Mouse (Mus musculus) lung, postnatal 4 days (tissue): Measurements from ENCODE around the gene Krtap16-1.

ENCODE experiments used
- DNase-seq, 2 experiments: peaks; one replicate each; pipeline ENCODE4 v3.0.0; 2021

The Krtap16-1 gene

GRCm38 (mm10) chr11:99948175-99948574 is 38.2 kb downstream of the Krtap16-1 start, which contains the start of gene Krtap9-5:
Gene Krtap9-5 (plus strand): TSS chr11:99948475.
- no peak for DNase-seq

DNA sequence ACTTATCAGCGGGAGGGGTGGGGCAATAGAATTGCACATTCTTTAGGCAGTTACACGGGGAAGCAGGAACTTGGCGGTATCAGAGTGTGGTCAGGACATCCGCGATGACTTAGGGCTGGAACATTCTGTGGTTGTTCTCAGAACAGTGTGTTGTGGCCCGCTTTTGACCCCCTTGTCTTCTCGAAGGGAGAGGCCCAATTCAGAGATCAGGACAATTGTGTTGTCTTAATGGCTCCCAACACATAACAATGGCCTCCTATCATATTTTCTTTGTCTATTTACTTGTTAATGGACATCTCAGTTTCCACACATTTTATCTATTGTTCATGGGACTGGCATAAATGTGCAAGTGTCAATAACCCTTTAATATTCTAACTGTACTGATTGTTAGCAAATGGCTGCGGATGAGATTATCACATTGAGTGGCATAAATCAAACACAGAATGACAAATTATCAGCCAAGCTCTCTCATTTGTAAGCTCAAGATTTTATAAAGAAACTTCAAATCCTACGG is 48.6 kb downstream of the Krtap16-1 start:
- no peak for DNase-seq

DNA sequence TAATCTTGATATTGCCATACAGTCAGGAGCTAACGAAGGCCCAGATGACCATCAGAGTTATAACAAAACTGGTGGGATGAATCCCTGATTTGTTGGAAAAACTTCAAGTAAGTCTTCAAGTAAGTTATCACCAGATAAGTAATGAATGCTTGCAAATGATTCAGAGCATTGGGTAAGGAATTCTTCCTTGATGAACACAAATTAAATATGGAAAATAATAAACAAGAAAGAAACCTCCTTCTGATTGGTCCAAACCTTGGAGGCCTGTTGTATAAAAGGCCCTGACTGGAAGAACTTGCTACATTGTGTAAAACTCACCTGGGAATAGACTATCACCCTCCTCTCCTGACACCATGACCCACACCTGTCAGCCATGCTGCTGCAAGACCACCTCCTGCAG is 50.4 kb downstream of the Krtap16-1 start, which contains the start of gene Krtap31-2:
Gene Krtap31-2, plus strand, starts transcription at position 301 of the 400 bp plus-strand sequence.
- DNase-seq = no peak
